Mouse (Mus musculus) liver, adult 2 months (tissue): ENCODE results near the gene Trub2.

Source experiments
- CTCF ChIP-seq: fragments of 200-500 bp; IDR thresholded peaks from 2 replicates; pipeline ENCODE4 v1.5.1; 2011; ENCODE audit warnings: low read depth, low read length, control low read depth
- POLR2A ChIP-seq: fragments of 200-500 bp; IDR thresholded peaks from 2 replicates; pipeline ENCODE4 v1.6.1; 2011; ENCODE audit warnings: low read length, control low read depth; ENCODE audit not compliant: insufficient read depth; ENCODE audit errors: extremely low read depth

DNA sequence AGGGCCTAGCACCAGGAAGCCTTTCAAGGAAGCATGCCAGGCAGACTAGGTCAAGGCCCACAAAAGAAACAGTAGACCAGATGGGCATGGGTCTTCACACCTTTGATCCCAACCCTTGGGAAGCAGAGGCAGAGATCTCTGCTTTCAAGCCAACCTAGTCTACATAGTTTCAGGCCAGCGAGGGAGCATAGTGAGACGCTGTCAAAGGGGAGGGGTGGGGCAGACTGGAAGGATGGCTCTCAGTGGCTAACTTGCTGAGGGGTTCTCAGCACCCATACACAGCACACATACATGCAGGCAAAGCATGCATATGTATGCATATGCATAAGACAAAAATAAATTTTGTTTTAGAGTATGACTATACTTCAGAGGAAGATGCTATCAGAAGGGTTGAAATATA lies 31.1 kb upstream of the Trub2 start:
- TF ChIP-seq CTCF: no peak
- TF ChIP-seq POLR2A: no peak
